Mouse (Mus musculus) G1E (cell line): ENCODE measurements at regions not wholly inside any gene's neighbourhood (a gene's known extent, or its start where the extent isn't known, plus 50 kb on each side); places are given as distances from the start of the nearest gene placed in this dataset.

Experiments
- CTCF ChIP-seq: IDR thresholded peaks from 2 replicates; pipeline ENCODE4 v1.5.1; 2012; ENCODE audit warnings: low read depth, low read length, inconsistent platforms, mixed read lengths
- GATA1 ChIP-seq: IDR thresholded peaks from 2 replicates; pipeline ENCODE4 v1.6.1; 2012; ENCODE audit warnings: borderline replicate concordance, low read length, inconsistent platforms, mixed read lengths
- GATA2 ChIP-seq: IDR thresholded peaks from 2 replicates; pipeline ENCODE4 v1.6.1; 2012; ENCODE audit warnings: low read depth, low read length, inconsistent platforms, borderline replicate concordance
- POLR2AphosphoS5 ChIP-seq: IDR thresholded peaks from 2 replicates; pipeline ENCODE4 v1.6.1; 2012; ENCODE audit warnings: low read depth, low read length, inconsistent platforms; ENCODE audit not compliant: insufficient replicate concordance
- TAL1 ChIP-seq: conservative IDR thresholded peaks from 2 replicates; pipeline ENCODE4 v1.6.1; 2012; ENCODE audit warnings: low read depth, low read length, inconsistent platforms, mixed read lengths

GRCm38 (mm10) chr13:35243946-35244345, 217.1 kb upstream of the Eci2 start:
- TF ChIP-seq CTCF, result no peak
- TF ChIP-seq TAL1, result no peak
- no peak for TF ChIP-seq GATA1
- no peak for TF ChIP-seq GATA2
- TF ChIP-seq POLR2AphosphoS5, result no peak
